Mouse (Mus musculus) testis, adult 2 months (tissue): ENCODE measurements around the gene Lpar3.

Experiments
- CTCF ChIP-seq: fragments of 200-500 bp; IDR thresholded peaks from 2 replicates; pipeline ENCODE4 v1.5.1; 2012; ENCODE audit warnings: low read depth, mild to moderate bottlenecking, inconsistent platforms, low read length, moderate library complexity; ENCODE audit not compliant: control insufficient read depth, insufficient read depth, insufficient replicate concordance
- POLR2A ChIP-seq: fragments of 200-500 bp; IDR thresholded peaks from 2 replicates; pipeline ENCODE4 v1.6.1; 2012; ENCODE audit warnings: low read depth, mild to moderate bottlenecking, inconsistent platforms, low read length, moderate library complexity; ENCODE audit not compliant: control insufficient read depth

DNA sequence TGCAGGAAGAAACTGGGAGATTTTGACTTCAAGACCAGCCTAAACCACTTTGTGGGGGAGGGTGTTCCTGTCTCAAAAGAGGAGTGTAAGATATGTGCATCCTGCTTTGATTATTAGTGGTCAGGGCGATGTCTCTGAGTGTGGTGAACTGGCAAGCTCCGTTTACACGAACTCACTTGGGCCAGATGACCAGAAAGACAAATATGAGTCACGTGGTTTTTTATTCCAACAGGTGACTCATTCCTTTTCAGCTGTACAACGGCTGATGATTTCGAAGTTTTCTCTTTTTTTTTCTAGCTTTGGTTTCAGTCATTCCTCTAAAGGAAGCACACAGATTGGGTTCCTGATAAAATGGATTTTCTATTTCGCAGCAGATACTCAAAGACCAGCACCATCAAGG, 43.5 kb upstream of the Lpar3 start:
- TF ChIP-seq CTCF (no peak), POLR2A (no peak)
